Mouse (Mus musculus): ENCODE results near the gene Trpv1.

GRCm38 (mm10) chr11:73222846-73223245 lies 11.2 kb upstream of the Trpv1 start:
- TF ChIP-seq POLR2A (IDR thresholded peaks at IDR 0.05; ENCODE audit: insufficient read depth, low read depth, low read length) (no peak), CTCF (IDR thresholded peaks at IDR 0.05; ENCODE audit: insufficient read depth, low read depth, low read length) (no peak)

Measured in olfactory bulb, adult 2 months (tissue).